Mouse (Mus musculus): ENCODE measurements around the gene Pigl. TPM values are rescaled to one million over a fixed set of nuclear protein-coding genes. Genes with fewer than 3 reads are reported as not detected.

The Pigl gene
- polyA plus RNA-seq, 1 experiment from 2014 or later = 10.8 TPM

DNA sequence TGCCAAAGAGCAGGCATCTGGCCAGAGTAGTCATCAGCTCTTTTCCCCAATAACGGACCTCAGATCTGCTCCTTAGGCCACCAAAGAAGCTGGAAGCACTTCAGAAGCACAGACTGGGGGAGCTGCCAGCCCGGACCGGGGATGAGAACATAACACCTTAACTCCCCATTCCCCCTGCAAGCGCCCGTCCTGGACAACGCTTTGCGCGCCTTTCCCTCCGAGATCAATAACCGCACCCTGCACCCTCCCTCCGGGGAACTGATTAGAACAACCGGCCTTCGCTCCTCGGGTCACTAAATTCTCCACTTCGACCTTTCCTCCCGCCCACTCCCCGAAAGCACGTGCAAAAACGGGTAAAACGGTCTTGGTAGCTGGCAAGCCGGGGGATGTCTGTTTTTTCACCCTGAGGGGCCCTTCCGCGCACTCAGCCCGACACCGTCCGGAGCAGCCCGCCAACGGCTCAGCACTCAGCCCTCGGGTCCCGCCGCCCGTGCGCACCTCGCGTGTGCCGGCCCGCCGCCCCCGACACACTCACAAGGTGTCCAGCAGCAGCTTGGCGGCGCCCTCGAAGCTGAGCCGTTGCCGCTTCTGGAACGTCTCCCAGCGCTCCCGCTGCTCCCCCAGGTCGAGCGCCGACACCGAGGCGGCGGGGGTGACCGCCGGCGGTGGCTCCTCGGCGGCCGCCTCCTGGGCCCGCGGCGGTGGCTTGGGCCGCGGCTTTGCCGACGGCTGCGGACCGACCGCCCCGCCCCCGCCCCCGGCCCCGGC, 80.2 kb downstream of the Pigl start:
- Histone ChIP-seq H3K9me3 (no peaks in the 10 kb centered on the region), H3K27ac (peak overlapping the region; percentile 59), H3K4me3 (peak overlapping the region; percentile 82), H3K4me1 (peaks cover 11% of the 10 kb centered on the region; the same call in 1 of the 2 replicates), H3K27me3 (replicated peaks) (no peaks in the 10 kb centered on the region), H3K9ac (peak overlapping the region; percentile 98), H3K4me2 (replicated peaks) (peak overlapping the region; percentile 91), H3K36me3 (peaks cover 4% of the 10 kb centered on the region; the same call in 1 of the 2 replicates)
- ATAC-seq (ENCODE audit: low FRiP score, low read depth) = peak; percentile 86
- WGBS = under 1% methylated on average over 70 of the region's 73 CpGs

DNA sequence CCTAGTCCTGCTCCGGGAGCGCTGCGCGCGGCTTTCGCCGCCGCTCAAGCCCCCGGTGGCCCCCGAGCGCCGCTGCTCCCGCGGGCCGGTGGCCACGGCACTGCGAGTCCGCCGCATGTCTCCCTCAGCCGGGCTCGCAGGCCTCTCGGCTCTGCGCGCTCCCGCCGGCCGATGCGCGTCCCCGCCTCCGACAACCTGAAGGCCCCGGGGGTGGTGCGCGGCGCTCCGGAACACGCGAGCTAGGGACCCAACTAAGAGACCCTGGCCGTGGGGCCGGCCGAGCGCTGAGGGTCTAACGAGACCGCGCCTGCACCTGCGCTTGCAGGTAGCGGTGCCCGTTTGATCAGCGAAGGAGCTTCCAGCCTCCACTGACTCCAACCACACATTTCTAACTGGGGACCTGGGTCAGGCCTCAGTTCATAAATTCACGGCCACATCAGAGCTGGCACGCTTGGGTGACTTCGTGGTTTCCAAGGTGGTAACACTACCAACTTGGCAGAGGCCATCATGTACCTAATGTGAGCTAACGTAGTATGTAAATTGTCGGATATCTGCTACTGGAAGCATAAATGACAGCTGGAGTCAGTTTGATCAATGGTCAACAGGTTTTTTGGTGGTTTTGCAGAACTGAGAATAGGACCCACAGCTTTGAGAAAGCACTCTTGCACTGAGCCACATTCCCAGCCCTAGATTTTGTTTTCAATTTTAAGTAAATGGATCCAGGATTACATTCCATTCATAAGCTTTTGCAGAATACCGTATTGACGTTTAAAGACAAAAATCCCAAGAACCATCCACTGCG, 81.0 kb downstream of the Pigl start, which contains the start of gene Cenpv:
Gene Cenpv, minus strand, starts transcription at position 173 of the 802 bp plus-strand sequence.
- peak; percentile 77 for ATAC-seq (ENCODE audit: low FRiP score, low read depth)
- peak within 1 kb of the TSS; percentile 59 for H3K27ac ChIP-seq
- peaks cover 11% of the 10 kb centered on the region; the same call in 1 of the 2 replicates for H3K4me1 ChIP-seq
- H3K9me3 ChIP-seq = no peaks in the 10 kb centered on the region
- H3K27me3 ChIP-seq (replicated peaks) = no peaks in the 10 kb centered on the region
- peak within 1 kb of the TSS; percentile 82 for H3K4me3 ChIP-seq
- peak within 1 kb of the TSS; percentile 98 for H3K9ac ChIP-seq
- H3K4me2 ChIP-seq (replicated peaks) = peak within 1 kb of the TSS; percentile 91
- 6% methylated on average over 57 of the region's 57 CpGs for WGBS
- no peaks in the 10 kb centered on the region for H3K36me3 ChIP-seq

DNA sequence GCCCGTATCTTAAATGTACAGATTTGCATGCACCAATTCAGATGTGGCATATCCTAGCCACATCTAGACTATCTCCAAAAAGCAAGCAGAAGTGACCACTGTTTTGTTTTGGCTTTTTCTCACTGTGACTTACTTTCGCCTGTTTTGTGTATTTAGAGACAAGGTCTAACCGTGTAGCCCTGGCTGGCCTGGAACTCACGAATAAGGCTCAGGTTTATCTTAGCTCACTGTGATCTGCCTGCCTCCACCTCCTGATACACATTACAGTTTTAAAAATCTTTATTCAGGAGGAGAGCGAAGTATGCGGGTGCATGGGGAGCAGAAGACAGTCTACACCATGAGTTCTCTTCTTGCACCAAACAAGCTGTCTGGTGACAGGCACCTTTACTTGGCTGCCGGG, 81.9 kb downstream of the Pigl start:
- WGBS = 81% methylated on average over 7 of the region's 7 CpGs

DNA sequence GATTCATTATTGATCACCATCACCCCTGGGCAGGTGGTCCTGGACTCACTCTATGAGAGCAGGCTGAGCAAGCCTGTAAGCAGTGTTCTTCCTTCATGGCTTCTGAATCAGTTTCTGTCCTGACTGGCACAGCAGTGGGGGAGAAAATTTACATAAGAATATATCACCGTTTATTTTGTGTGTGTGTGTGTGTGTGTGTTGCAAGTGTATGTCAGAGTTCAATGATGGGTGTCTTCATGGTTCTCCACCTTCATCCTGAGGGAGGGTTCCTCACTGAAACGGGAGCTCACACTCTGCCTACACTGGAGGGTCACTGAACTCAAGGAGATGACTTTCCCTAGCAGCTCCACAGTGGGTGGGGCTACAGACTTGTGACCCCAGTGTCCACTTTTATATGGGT, 82.7 kb downstream of the Pigl start:
- ATAC-seq (ENCODE audit: low FRiP score, low read depth) = no peak
- peaks cover 11% of the 10 kb centered on the region; the same call in 1 of the 2 replicates for H3K4me1 ChIP-seq
- 59% methylated on average over 2 of the region's 2 CpGs for WGBS

More for the DNA sequence above, 81.9 kb downstream of the Pigl start:
- Histone ChIP-seq H3K36me3 (no peaks in the 10 kb centered on the region), H3K9ac (no peak overlapping the region), H3K4me3 (no peak overlapping the region), H3K27me3 (replicated peaks) (no peaks in the 10 kb centered on the region), H3K9me3 (no peaks in the 10 kb centered on the region), H3K4me1 (peaks cover 11% of the 10 kb centered on the region; the same call in 1 of the 2 replicates), H3K4me2 (replicated peaks) (no peak overlapping the region), H3K27ac (no peak overlapping the region)
- ATAC-seq (ENCODE audit: low FRiP score, low read depth) = no peak

DNA sequence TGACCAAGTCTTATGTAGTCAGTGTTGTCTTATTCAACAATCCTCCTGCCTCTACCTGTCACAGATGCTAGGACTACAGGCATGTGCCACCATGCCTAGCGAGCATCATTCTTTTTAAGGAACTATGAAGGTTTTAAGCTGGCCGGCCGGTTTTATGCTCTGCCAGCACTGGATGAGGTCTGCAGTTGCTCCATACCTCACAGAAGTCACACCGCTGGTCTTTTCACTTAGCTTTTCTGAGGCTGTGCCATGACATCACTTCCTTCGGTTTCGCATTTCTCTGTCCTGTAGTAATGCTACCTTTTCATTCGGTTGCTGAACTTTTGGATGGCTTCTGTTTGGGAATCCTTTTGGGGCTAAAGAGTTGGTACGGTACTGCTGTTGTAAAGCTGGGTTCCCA, 83.3 kb downstream of the Pigl start:
- H3K27ac ChIP-seq = no peak overlapping the region
- no peak for ATAC-seq (ENCODE audit: low FRiP score, low read depth)
- no peak overlapping the region for H3K9ac ChIP-seq
- H3K36me3 ChIP-seq = no peaks in the 10 kb centered on the region
- no peaks in the 10 kb centered on the region for H3K9me3 ChIP-seq
- no peak overlapping the region for H3K4me3 ChIP-seq
- H3K4me1 ChIP-seq = peaks cover 11% of the 10 kb centered on the region; the same call in 1 of the 2 replicates
- no peaks in the 10 kb centered on the region for H3K27me3 ChIP-seq (replicated peaks)
- H3K4me2 ChIP-seq (replicated peaks) = no peak overlapping the region
- 85% methylated on average over 8 of the region's 8 CpGs for WGBS

More for the DNA sequence above, 82.7 kb downstream of the Pigl start:
- H3K4me3 ChIP-seq = no peak overlapping the region
- no peaks in the 10 kb centered on the region for H3K9me3 ChIP-seq
- no peak overlapping the region for H3K4me2 ChIP-seq (replicated peaks)
- no peaks in the 10 kb centered on the region for H3K27me3 ChIP-seq (replicated peaks)
- no peaks in the 10 kb centered on the region for H3K36me3 ChIP-seq
- H3K27ac ChIP-seq = no peak overlapping the region
- no peak overlapping the region for H3K9ac ChIP-seq

DNA sequence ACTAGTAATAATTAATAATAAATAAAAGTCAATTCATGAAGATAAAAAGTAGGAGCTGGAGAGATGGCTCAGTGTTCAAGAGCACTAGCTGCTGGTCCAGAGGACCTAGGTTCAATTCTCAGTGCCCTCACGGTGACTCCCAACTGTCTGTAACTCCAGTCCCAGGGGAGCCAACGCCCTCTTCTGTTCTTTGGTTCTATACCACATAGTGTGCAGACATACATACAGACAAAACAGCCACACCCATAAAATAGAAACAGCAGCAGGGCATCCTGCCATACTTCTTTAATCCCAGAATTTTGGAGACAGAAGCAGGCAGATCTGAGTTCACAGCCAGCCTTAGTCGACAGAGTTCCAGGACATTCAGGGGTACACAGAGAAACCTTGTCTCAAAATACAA, 85.7 kb downstream of the Pigl start:
- Histone ChIP-seq H3K9me3 (no peaks in the 10 kb centered on the region), H3K9ac (no peak overlapping the region), H3K27ac (no peak overlapping the region), H3K27me3 (replicated peaks) (no peaks in the 10 kb centered on the region), H3K4me1 (0 out of 2 replicates have a peak, but pooled peaks cover under 1% of the 10 kb centered on the region), H3K4me2 (replicated peaks) (no peak overlapping the region), H3K4me3 (no peak overlapping the region), H3K36me3 (no peaks in the 10 kb centered on the region)
- ATAC-seq (ENCODE audit: low FRiP score, low read depth) = no peak
- WGBS = 88% methylated on average over 3 of the region's 3 CpGs

DNA sequence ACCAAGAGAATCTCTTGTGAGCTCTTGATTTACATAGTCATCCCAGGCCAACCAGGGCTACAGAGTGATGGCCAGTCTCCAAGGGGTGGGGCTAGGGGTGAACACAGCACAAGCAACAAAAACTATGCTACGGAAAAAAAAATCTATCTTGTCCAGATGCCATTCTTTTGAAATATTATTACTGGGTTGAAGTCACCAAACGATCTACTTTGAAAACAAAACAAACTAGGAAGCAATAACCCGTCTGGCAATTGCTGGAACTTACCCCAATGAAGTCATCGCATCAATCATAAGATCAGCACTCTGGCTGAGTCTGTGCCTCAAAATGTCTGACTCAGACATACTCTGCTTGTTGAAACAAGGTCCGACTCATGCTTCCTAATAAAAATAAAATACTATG, 91.5 kb downstream of the Pigl start:
- ATAC-seq (ENCODE audit: low FRiP score, low read depth) = no peak
- Histone ChIP-seq H3K4me1 (peaks cover 26% of the 10 kb centered on the region), H3K27ac (peak overlapping the region; percentile 97; the same call in 1 of the 2 replicates), H3K36me3 (peaks cover 17% of the 10 kb centered on the region), H3K27me3 (replicated peaks) (no peaks in the 10 kb centered on the region), H3K9me3 (no peaks in the 10 kb centered on the region), H3K9ac (peak overlapping the region; percentile 94), H3K4me2 (replicated peaks) (peak overlapping the region; percentile 82), H3K4me3 (peak overlapping the region; percentile 61)
- 27% methylated on average over 5 of the region's 5 CpGs for WGBS

DNA sequence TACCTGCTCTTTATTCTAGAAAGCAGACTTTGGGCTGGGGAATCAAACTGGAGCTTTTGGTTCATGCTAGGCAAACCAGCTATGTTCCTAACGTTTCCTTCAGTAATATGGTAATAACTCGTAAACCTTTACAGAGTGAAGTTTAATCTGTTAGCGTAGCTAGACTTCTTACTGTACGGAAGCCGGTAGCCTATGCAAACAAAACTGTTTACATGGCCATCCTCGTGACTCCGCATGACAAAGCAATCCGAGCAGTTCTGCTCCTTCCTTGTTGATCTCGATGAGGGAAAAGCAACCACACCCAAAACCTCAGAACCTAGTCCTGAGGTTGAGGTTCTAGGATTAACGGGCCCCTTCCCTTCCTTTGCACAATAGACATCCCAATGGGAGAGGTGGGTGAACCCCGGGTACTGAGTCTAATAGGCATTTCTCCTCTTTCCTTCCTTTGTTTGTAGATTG, 92.0 kb downstream of the Pigl start:
- H3K4me3 ChIP-seq = peak overlapping the region; percentile 61
- peak overlapping the region; percentile 82 for H3K4me2 ChIP-seq (replicated peaks)
- no peaks in the 10 kb centered on the region for H3K9me3 ChIP-seq
- no peaks in the 10 kb centered on the region for H3K27me3 ChIP-seq (replicated peaks)
- WGBS = 6% methylated on average over 11 of the region's 11 CpGs
- peak; percentile 35 for ATAC-seq (ENCODE audit: low FRiP score, low read depth)
- peaks cover 30% of the 10 kb centered on the region for H3K4me1 ChIP-seq
- H3K9ac ChIP-seq = peak overlapping the region; percentile 94
- H3K27ac ChIP-seq = peak overlapping the region; percentile 97
- H3K36me3 ChIP-seq = peaks cover 22% of the 10 kb centered on the region

DNA sequence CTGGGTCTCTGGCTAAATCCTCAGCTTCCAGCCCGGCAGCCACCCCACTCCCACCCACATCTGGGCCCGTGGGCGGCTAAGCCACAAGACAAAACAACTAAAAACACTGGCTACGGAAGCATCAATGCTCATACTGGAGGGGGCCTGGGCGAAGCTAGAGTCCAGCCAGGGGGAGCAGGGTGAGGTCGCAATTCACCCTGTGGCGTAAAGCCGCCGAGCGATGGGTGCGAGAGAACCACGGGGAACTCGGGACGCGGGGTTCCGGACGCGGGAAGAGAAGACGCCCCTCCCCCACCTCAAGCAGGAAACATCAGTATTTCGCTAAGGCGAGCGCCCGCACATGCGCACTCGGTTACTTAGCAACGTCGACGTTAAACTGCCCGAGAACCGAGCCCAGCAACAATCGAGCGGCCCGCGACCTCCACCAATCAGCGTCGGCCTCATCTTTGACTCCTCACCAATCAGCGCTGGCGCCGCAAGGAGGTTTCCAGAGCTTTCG, 92.5 kb downstream of the Pigl start, which contains the start of gene Ubb:
Gene Ubb, plus strand, starts transcription at position 445 of the 499 bp plus-strand sequence.
- WGBS = under 1% methylated on average over 40 of the region's 40 CpGs
- Histone ChIP-seq H3K9me3 (no peaks in the 10 kb centered on the region), H3K4me3 (peak within 1 kb of the TSS; percentile 61), H3K4me1 (peaks cover 35% of the 10 kb centered on the region), H3K9ac (peak within 1 kb of the TSS; percentile 94), H3K4me2 (replicated peaks) (peak within 1 kb of the TSS; percentile 82), H3K27ac (peak within 1 kb of the TSS; percentile 97), H3K27me3 (replicated peaks) (no peaks in the 10 kb centered on the region), H3K36me3 (peaks cover 25% of the 10 kb centered on the region)
- ATAC-seq (ENCODE audit: low FRiP score, low read depth) = peak; percentile 96

DNA sequence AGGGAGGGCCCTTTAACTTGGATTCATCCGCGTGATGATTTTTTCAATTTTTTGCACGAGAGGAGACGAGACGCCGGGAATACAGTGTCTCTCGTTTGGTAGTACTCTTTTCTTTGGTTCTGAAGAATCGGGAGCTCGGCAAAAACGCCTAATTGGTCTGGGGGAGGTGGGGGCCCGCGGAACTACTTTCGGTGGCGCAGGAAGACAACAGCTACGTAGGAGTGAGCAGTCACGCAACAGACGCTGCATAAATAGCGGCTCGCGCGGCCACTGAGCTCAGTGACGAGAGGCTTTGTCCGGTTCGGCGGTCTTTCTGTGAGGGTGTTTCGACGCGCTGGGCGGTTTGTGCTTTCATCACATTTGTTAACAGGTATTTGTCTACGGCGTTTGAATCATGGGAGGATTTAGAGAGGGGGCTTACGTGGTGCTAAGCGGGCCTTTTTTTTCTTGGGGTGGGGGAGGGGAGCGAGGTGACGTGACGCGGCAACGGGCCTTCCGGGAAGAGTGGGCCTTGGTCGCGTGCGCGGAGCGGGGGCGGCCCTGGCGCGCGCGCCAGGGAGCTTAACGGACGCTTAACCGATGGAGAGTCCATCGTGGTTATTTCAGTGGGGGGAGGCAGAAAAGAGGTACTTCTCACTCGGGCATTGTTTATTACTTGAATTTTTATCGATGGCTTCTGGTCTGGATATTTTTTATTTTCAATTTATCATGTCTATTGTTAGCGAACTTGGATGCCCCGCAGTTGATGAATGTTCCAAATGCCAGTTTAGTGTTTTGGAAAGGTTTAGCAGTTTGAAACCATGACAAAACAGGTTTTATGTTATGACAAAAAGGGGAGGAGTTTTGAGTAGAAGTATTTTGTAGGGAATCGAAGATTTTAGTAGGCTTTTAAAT, 93.2 kb downstream of the Pigl start:
- peak; percentile 89 for ATAC-seq (ENCODE audit: low FRiP score, low read depth)
- Histone ChIP-seq H3K27ac (peak overlapping the region; percentile 68), H3K4me1 (peaks cover 35% of the 10 kb centered on the region), H3K4me3 (peak overlapping the region; percentile 61), H3K9me3 (no peaks in the 10 kb centered on the region), H3K4me2 (replicated peaks) (peak overlapping the region; percentile 82), H3K36me3 (peaks cover 25% of the 10 kb centered on the region), H3K9ac (peak overlapping the region; percentile 82), H3K27me3 (replicated peaks) (no peaks in the 10 kb centered on the region)
- under 1% methylated on average over 58 of the region's 58 CpGs for WGBS

DNA sequence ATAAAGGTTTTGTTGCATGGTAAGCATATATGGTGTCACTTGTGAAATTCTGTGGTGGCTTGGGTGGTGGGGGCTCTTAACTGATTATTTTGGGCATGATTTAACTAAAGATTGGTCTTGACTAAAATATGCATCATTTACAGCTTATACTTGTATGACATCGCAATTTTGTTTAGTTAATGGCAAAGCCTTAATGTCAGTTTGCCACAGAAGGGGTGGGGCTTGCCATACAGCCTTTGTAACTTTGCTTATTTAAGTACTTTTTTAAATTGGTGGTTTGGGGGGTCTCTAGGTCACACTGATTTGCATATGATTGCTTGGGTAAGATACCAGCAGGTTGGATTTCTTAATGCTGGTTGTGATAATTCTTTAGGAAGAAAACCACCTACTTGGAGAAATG, 94.9 kb downstream of the Pigl start:
- WGBS = 51% methylated on average over 1 of the region's 1 CpGs
- Histone ChIP-seq H3K4me2 (replicated peaks) (peak overlapping the region; percentile 97), H3K4me1 (peaks cover 35% of the 10 kb centered on the region), H3K27me3 (replicated peaks) (no peaks in the 10 kb centered on the region), H3K27ac (no peak overlapping the region), H3K4me3 (peak overlapping the region; percentile 46), H3K9ac (peak overlapping the region; percentile 54), H3K36me3 (peaks cover 25% of the 10 kb centered on the region), H3K9me3 (no peaks in the 10 kb centered on the region)
- ATAC-seq (ENCODE audit: low FRiP score, low read depth) = no peak
